Mouse (Mus musculus) lung, postnatal 36 days (tissue): Measurements from ENCODE around the gene Utp6.
"Not testable (repeated sequence)": the region's sequence is repeated elsewhere in the genome, so short reads cannot be mapped to it uniquely, and the experiment has no call there.

ENCODE experiments used
- DNase-seq: peaks from one replicate; pipeline ENCODE4 v3.0.0; 2022; ENCODE audit warnings: mixed read lengths

The Utp6 gene

DNA sequence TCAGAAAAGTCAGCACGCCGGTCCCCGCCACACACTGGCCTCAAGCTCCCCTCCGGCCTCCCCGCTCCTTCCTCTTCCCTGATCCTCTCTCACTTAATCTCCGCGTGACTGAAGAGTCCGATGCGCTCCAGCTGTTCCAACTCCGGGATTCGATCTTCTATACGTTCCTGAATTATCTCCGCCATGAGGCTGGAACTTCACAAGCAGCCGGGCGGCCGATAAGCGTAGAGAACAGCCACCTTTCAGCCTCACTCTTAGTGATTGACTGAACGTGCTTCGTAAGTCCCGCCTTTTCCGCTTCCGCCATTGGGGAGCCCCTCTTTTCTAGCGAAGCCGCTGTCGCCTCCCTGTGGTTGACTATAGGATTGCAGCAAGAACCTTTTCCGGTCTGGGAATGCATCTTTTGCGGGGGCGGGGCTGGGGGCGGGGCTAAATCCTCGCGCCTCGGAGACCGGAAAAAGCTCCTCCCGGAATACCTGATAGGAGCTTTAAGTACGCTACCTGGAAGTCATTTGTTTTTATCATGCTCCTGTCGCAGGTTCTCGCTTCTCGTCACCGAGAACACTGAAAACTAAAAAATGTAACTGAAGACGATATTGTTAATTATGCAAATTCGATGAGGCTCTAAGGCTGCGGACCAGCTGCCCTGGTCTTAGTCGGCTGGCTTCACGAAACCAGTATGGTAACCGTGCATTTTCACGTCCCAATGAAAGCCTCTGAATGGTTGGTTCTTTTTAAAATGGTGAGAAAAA is at the start of gene Utp6:
Utp6 (minus strand) TSS at position 266 of the 752 bp plus-strand sequence.
- DNase-seq, result peak; percentile 99

DNA sequence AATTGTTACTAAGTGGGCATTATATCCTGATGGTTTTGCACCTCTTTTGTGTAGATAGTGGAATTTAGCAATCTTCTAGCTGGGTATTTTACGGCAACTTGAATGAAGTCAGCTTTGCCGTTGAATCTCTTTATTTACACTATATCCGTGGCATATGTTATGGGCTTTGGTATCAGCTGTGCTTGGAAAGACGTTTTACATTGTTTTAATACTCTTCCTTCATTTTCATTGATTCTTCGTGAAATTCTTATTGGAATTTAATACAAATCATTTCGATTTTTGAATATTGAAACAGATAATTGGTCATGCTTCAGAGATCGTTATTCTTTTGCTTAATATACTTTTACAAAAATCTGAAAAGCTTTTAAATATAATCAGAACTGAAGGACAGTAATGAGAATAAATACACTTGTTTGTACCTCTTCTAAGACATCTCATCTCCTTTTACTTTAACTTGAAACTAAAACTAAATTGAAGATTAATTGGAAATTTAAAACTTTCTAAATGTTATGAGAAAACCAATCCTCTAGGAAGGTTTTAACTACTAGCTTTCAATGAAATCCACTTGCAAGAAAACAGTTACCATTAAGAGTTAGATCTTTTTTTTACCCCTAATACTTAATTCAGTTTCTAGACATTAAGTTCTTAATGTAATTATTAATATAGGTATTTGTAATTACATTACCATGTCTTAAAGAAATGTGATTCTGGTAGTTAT is 32.2 kb upstream of the Utp6 start:
- DNase-seq, result no peak

DNA sequence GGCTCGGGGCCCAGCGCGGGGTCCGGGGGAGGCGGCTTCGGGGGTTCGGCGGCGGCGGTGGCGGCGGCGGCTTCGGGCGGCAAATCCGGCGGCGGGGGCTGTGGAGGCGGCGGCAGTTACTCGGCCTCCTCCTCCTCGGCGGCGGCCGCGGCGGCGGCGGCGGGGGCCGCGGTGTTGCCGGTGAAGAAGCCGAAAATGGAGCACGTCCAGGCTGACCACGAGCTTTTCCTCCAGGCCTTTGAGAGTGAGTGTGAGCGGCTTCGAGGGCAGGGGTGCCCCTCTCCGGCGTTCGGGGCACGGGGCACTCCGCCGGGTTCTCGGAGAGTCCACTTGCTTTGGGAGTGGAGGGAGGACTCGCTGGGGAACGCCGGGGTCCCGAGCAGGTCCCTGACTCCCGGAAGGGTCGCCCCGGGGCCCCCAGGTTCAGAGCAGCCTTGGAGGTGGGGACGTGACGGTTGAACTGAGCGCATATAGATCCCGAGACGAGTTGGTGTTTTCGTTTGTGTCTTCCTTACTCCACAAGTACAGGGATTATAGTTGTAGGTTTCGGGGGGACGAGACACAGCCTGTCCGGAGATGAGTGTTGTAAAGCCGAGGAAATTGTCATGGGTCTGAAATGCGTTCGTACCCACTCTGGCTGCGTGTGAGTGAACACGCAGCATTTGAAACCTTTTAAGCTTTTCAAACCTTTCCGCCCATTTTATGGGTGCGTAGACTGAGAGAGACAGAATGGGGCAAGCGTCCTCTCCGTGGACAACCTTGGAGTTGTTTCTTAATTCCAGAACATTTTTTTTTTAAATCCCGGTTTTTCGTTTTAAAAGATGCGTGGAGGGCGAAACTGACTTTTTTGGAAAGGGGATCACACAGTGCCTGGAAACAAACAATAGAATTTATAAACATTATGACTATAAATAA is 31.4 kb upstream of the Utp6 start:
- DNase-seq, result no peak

DNA sequence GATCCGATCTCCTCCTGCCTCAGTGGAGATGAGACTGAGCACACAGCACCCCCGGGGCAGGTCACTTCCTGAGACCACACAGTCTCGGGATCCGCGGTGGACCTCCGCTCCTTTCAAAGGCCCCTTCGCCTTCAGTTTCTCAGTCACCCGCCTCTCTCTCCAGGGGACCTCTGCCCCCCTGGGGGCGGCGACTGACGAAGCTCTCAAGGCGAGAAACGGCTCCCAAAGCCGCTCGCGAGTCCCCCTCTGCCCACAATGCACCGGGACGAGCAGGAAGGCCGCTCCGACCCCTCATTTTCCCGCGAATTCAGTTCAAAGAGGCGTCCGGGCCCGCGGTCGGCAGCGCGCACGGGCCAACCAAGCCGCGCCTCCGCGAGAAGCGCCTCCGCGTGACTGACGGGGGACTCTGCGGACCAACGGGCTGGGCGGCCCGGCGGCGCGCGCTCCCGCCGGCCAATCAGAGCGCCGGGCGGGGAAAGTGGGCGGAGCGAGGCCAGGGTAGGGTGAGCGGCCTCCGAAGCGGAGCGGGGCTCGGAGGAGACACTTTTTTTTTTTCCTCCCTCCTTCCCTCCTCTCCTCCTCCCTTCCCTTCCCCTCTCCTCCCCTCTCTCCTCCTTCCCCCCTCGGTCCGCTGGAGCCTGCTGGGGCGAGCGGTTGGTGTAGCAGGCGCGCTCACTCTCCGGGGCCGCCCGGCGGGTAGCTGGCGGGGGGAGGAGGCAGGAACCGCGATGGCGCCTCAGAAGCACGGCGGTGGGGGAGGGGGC is 30.6 kb upstream of the Utp6 start, which contains the start of gene Suz12:
Suz12 (plus strand) TSS at position 515 of the 764 bp plus-strand sequence.
- DNase-seq, result peak; percentile 95

DNA sequence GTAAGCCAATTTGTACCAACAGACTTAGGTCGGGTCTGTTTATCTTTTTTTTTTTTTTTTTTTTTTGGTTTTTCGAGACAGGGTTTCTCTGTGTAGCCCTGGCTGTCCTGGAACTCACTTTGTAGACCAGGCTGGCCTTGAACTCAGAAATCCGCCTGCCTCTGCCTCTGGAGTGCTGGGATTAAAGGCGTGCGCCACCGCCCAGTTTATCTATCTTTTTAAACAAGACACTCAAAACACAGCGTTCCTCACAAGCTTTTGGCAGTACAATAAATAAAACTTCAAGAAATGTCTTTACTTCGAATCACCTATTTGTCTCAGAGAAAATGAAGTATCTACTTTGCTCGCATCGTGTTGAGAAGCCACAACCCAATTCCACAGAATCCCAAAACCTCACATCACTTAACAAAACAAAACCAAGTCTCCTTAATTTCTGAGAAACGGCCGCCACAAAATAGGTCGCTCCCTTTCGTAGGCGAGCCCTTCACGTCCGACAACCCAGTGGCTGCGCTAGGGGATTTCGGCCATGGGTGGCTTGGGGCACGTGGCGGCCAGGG is 29.9 kb upstream of the Utp6 start:
- no peak for DNase-seq

DNA sequence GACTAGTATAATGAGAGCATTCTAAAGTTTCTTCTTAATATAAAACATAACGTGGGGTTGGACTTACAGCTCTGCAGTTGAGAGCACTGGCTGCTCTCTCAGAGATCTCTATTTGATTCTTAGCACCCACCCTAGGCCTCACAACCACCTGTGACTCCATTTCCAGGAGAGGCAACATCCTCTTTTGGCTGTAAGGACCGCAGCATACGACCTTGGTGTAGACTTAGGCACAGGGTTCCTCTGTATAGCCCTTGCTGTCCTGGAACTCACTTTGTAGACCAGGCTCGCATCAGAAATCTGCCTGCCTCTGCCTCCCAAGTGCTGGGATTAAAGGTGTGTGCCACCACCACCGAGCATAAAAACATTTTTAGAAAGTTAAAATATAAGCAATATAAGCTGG is 29.4 kb upstream of the Utp6 start:
- DNase-seq, result no peak

DNA sequence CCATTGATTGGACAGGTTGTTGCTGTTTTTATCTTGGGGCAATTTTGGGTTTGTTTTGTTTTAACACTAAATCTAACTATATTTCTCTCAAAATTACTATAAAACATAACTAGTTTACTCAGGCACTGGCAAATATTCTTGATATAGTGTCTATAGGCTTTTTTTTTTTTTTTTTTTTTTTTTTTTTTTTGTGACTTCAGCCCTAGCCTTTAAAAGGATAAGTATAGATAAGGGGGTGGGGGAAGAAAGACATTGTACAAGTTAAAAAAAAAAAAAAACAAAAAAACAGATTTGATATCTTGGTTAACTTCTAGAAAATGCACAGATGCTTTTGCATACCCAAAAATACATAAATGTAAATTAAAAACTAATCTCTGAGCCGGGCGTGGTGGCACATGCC is 27.9 kb upstream of the Utp6 start:
- no peak for DNase-seq

DNA sequence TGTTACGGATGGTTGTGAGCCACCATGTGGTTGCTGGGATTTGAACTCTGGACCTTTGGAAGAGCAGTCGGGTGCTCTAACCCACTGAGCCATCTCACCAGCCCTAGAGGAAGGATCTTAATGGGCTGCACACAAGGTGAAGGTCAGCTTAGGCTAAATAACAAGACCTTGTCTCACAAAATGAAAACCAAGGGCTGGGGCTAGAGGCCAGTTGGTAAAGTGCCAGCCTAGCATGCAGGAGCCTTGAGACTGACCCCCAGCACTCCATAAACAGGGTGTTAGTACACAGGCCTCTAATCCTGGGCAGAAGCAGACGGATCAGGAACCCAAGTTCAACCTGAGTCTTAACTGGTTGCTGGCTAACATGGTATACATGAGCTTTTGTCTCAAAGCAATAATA is 25.7 kb upstream of the Utp6 start:
- DNase-seq, result no peak

DNA sequence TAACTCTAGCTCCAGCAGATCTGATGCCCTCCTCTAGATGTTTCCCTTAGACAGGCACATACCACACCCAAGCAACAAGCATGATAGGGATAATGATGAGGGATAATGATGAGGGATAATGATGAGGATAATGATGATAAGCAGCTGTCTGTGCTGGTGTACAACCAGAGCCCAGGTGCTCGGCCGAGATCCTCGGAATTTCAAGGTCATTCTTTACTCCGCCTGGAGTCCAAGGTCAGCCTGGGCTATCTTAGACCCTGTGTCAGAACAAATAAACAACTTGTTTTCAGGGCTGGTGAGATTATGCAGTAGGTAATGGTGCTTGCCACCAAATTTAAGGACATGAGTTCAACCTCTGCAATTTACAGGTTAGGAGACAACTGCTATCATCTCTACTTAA is 24.7 kb upstream of the Utp6 start:
- DNase-seq, result no peak

DNA sequence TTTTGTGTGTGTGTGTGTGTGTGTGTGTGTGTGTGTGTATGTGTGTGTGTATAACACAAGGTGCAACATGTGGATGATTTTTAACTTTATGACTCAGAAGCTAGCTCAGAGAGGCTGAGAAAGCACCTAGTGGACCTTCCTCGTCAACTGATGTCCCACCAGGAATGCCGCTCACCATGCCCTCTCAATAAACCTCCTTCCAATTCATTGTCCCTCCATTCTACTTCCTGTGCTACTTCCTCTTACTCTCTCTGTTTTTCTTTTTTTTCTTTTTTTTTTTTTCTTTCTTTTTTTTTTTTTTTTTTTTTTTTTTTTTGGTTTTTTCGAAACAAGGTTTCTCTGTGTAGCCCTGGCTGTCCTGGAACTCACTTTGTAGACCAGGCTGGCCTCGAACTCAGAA is 15.6 kb upstream of the Utp6 start:
- not testable (repeated sequence) for DNase-seq

DNA sequence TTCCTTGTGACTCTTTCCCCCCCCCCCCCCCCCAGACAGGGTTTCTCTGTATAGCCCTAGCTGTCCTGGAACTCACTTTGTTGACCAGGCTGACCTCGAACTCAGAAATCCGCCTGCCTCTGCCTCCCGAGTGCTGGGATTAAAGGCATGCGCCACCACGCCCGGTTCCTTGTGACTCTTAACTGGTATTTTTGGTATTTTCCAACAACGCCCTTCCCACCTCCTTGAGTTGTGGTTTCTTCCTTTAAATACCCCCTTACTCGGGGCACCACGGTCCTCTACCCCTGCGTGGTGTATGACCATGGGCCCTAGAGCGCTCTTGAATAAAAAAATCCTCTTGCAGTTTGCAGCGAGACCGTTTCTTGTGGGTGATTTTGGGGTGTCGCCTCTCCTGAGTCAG is 14.9 kb upstream of the Utp6 start:
- not testable (repeated sequence) for DNase-seq

DNA sequence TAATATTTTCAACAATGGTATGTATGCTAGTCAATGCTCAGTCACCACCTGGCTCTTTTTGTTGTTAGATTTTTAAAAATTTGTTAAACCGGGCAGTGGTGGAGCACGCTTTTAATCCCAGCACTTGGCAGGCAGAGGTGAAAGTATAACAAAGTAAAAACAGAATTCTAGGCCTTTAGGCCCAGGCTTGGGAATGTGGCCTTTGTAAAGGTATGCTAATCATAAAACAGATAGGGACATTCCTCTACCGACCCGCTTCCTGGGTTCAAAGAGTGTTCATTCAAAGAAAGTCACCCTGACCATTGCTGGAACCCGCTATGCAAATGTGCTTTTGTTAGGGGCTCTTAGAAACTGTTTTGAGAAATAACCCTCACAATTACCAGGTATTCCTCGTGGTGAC is 14.5 kb upstream of the Utp6 start:
- DNase-seq, result not testable (repeated sequence)

DNA sequence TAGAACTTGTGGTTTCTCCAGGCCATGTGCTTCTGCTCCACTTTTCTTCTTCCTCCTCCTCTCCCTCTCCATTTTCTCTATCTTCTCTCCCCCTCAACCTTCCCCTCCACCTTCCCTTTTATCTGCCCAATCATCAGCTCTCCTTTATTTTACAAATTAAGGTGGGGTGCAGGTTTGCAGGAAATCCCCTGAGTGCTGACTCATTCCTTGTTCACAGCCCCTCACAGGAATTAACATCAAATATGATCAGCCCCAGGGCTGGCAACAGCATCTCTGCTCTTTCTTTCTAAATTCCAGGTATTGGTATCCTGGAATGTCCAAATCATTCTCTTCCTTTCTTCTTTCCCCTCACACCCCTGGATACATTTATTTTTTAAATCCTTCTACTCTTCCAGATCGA is 14.0 kb upstream of the Utp6 start:
- DNase-seq, result no peak

DNA sequence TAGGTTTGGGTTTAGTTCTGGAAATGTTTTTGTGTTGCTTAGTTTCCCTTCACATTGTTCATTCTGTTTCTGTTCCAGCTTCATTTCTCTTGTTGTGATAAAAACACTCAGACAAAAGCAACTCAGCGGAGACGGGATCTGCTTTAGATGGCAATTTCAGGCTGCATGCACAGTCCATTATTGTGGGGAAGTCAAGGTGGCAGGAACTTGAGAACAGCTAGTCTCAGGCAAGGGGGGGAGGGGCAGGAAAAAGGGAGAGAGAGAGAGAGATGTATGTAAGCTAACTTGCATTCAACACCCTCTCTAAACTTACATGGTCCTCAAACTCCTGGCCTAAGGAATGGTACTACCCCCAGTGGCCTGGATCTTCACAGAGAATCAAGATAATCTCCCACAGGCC is 13.2 kb upstream of the Utp6 start:
- DNase-seq, result no peak

DNA sequence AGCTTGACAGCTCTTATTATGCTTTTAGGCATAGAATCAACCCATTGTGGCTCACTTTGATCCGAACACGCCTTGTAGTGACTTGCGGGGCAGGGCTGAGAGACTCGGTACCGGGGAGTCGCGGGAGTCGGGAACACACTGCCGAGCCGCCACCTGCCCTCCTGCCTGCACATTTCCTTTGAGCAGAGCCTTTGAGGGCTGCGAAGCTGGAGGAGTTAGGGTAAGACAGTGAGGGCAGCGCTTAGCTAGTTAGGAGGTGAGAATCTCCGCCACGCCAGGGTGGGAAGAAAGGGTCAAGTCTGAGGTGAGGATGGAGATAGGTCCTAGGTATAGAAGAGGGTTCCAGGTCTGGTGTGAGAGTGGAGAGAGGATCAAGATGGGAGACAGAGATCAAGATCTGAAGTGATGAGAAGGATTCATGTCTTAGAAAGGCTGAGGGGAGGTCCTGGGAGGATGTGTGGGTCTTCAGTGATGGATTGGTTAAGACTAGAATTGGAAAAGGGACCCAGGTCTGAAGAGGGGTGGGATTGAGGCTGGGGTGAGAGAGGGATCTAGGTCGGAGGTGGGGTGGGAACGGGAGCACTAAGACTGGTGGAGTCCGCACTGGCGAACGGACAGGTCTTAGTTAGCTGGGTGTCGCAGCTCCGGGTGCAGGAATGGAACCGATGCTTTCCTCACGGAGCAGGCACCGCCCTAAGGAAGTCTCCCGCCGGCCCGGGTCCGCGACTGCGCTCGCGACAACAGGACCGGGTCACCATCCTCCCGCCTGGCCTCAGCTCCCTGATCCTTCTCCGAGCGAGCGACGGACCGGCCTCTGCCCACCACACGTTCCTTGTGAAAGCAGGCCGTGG is 11.7 kb upstream of the Utp6 start:
- peak; percentile 26 for DNase-seq

DNA sequence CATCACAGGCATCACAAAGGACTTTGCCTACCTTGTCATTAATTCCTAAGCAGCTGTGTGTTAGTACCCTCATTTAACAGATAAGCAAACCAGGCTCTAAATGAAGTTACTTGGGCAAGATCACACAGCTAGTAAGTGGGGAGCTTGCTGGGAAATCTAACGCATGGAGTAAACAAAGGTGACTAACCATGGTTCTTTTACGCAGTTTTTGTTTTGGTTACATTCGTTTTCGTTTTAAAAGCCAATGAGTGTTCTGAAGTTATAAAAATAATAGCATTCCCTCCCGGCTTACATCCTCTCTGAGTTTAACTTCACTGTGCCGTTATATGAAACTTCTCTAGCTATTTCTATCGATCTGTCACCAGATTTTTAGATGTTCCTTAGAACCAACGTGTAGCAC is 10.9 kb upstream of the Utp6 start:
- no peak for DNase-seq

DNA sequence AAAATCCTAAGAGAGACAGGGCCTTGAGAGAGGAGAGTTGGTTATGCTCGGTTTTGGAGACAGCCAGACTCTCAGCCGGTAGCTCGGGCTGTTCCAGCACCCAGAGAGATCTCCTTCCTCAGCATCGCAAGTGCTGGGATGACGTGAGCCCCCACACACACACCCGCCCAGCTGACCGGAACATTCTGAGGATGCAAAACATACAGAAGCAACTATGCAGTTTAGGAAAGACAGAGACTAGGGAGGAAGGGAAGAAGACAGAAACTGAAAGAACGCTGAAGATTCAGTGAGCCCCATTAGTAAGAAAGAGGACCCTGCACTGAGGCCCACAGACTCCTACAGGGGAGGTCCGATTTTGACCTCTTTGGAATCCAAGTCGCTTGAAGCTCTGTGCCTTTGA is 5.6 kb upstream of the Utp6 start:
- no peak for DNase-seq

DNA sequence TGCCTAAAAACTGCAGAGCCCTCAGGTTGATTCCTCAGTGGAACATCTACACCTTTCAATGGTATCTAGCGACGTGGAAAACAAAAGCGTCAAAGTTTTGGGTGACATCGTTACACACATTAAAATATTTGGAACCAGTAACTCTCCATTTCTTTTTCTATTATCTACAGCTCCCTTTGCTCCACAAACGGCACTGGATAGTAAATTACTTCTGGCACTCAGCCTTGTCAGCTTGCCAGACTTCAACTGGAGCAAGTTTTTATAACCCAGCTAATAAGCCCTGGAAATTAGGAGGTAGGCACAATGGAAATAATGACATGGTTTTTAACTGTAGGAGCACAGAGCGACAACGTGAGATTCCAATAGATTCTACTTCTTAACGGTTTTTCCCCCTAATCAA is 3.7 kb upstream of the Utp6 start:
- DNase-seq, result peak; percentile 56

DNA sequence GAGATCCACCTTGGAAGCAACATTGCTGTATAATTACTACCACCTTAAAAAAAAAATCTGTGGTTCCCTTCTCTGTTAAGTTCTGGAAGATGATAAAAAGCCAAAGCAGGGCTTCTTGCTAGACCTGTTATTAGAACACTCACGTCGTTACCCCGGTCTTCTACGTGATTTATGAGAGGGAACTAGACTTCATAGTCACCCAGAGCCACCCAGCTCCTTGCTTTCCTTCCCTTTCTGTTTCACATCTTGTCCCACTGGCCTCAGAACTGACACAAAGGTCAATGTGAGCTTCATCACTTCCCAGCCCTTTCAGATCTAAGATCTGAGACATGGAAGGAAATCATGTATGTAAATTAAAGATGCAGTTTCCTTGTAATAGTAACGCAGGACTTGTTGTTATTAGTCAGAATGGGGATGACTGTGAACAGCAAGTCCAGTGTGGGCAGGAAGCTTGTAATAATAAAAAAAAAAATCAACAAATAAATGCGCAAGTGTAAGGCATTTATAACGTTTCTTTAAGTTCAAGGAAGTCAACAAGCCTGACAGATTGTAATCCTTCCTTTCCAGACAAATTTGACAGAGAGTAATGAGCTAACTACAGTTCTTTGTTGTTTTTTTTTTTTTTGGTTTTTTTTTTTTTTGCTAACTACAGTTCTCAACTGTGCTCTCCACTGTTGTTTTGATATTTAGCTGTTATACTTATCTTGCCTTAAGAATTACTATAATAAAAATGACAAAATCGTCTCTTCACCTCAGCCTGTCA is 1.2 kb upstream of the Utp6 start:
- peak; percentile 14 for DNase-seq

DNA sequence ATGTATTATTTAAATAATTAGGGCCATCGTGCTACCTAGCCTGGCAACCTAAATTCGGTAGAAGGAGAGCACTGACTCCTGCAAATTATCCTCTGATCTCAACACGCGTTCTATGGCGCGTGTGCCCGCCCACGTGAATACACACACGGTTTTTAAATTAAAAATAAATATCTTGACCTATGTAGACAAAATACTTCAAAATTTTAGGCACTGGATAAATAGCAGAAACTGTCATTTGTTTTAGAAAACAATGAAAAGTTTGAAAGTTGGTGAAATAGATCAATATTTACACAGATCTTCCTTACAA is 640 bp upstream of the Utp6 start:
- DNase-seq, result no peak
